Mouse (Mus musculus) ES-E14 (cell line): ENCODE measurements around the gene Rsf1.

Experiments used
- CHD2 ChIP-seq: IDR thresholded peaks from 2 replicates; pipeline ENCODE4 v1.6.1; 2014; ENCODE audit warnings: mild to moderate bottlenecking, low read depth, low read length, inconsistent platforms
- HCFC1 ChIP-seq: IDR thresholded peaks from 2 replicates; pipeline ENCODE4 v1.6.1; 2012; ENCODE audit warnings: low read length, inconsistent platforms, borderline replicate concordance; ENCODE audit not compliant: insufficient read depth
- MAFK ChIP-seq: IDR thresholded peaks from 2 replicates; pipeline ENCODE4 v1.6.1; 2014; ENCODE audit warnings: mild to moderate bottlenecking, low read depth, low read length, inconsistent platforms; ENCODE audit not compliant: insufficient read depth
- ZC3H11A ChIP-seq: IDR thresholded peaks from 2 replicates; pipeline ENCODE4 v1.6.1; 2012; ENCODE audit warnings: low read depth, mild to moderate bottlenecking, inconsistent platforms, low read length, borderline replicate concordance
- ZNF384 ChIP-seq: IDR thresholded peaks from 2 replicates; pipeline ENCODE4 v1.6.1; 2012; ENCODE audit warnings: low read depth, low read length, inconsistent platforms

- TF ChIP-seq ZC3H11A (no peak), CHD2 (no peak), ZNF384 (no peak), HCFC1 (no peak), MAFK (no peak)
Measured at GRCm38 (mm10) chr7:97593535-97593934, 13.8 kb downstream of the Rsf1 start.
